Mouse (Mus musculus): Measurements from ENCODE around the gene Cdk2. TPM values are rescaled to one million over a fixed set of nuclear protein-coding genes. Genes with fewer than 3 reads are reported as not detected.
"Not testable (repeated sequence)": the region's sequence is repeated elsewhere in the genome, so short reads cannot be mapped to it uniquely, and the experiment has no call there.

Gene Cdk2
- polyA plus RNA-seq, 1 experiment from 2014 or later: 134 TPM

DNA sequence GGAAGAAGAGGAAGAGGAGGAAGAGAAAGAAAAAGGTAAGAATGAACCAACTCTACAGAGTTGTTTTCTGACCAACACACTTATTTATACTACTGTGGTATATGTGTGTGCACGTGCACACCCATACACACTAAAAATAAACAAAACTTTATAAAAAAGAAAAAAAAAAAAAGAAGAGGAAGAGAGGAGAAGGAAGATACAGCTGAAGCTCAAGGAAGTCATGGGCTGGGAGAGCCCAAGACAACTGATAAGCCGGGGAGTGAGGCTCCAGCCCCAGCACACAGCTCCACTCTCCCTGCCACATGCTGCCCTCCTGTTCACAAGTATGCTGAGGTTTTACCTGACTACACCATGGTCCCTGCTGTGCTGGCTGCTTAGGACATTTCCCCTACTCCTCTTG, 35.5 kb upstream of the Cdk2 start:
- Histone ChIP-seq H3K9me3 (no peaks in the 10 kb centered on the region), H3K4me3 (no peak overlapping the region), H3K27me3 (peaks cover 13% of the 10 kb centered on the region), H3K4me1 (peaks cover 22% of the 10 kb centered on the region), H3K27ac (no peak overlapping the region), H3K36me3 (peaks cover 3% of the 10 kb centered on the region; the same call in 1 of the 2 replicates), H3K4me2 (replicated peaks) (no peak overlapping the region), H3K9ac (no peak overlapping the region)
- WGBS: 63% methylated on average over 2 of the region's 2 CpGs
- ATAC-seq (ENCODE audit: low FRiP score, low read depth): no peak

DNA sequence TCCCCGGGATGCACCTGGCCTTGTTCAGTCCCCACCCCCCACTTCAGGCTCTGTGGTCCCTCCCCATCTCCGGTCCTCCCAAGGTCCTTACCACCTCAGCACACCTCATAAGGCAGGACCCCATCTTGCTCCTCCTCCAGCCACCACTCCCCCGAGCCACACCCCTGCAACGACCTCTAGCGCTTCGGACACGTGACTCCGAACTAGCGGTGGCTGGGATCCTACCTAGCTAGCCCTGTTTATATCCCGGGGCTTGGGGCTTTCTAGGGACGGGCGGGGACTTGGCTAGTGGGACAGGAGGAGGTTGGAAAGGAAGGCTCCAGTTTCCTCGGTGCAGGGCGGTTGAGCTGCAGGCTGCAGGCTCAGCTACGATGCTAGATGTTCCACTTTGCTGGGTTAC, 32.6 kb upstream of the Cdk2 start:
- H3K4me3 ChIP-seq: peak overlapping the region; percentile 23
- ATAC-seq (ENCODE audit: low FRiP score, low read depth): peak; percentile 71
- H3K27me3 ChIP-seq: peaks cover 4% of the 10 kb centered on the region
- peaks cover 4% of the 10 kb centered on the region for H3K4me1 ChIP-seq
- peak overlapping the region; percentile 43; the same call in 1 of the 2 replicates for H3K9ac ChIP-seq
- peak overlapping the region; percentile 57 for H3K4me2 ChIP-seq (replicated peaks)
- 2% methylated on average over 15 of the region's 15 CpGs for WGBS
- no peak overlapping the region for H3K27ac ChIP-seq
- H3K9me3 ChIP-seq: no peaks in the 10 kb centered on the region
- peaks cover 22% of the 10 kb centered on the region for H3K36me3 ChIP-seq

DNA sequence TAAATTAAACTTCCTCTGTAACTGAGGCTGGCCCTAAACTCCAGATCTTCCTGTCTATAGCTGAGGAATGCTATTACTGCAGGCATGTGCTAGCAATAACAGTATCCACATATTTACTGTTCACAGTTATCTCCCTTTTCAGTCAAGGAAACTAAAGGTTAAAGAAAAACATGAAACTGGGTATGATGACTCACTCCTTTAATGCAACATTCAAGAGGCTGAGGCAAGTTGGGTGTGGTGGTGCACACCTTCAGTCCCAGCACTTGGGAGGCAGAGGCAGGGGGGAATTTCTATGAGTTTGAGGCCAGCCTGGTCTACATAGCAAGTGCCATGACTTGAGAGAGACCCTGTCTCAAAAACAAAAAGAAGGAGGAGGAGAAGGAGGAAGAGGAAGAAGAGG, 27.2 kb upstream of the Cdk2 start:
- Histone ChIP-seq H3K4me1 (0 out of 2 replicates have a peak, but pooled peaks cover 3% of the 10 kb centered on the region), H3K9ac (no peak overlapping the region), H3K4me3 (no peak overlapping the region), H3K27ac (no peak overlapping the region), H3K4me2 (replicated peaks) (no peak overlapping the region), H3K36me3 (peaks cover 37% of the 10 kb centered on the region), H3K27me3 (no peaks in the 10 kb centered on the region), H3K9me3 (no peaks in the 10 kb centered on the region)
- no peak for ATAC-seq (ENCODE audit: low FRiP score, low read depth)

DNA sequence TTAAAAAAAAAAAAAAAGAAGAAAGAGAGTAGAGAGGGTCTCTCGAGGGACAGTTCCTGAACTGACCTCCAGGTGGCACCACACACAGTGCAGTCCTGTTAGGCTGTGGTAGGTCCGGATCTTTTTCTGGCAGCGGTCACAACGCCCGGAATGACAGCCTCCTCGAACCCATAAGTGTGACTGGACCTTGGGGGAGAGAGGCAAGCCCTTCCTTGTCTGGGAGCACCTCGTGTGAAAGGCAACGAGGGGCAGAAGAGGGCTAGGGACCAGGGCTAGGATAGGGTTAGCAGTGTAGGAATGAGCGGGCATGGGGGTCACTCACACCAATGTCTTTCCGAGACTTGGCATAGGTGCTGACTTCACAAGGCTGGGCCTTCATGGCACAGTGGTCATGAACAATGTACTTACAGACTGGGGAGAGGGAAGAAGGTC, 26.2 kb upstream of the Cdk2 start:
- ATAC-seq (ENCODE audit: low FRiP score, low read depth): peak; percentile 60; the same call in 1 of the 2 replicates
- Histone ChIP-seq H3K4me1 (0 out of 2 replicates have a peak, but pooled peaks cover 3% of the 10 kb centered on the region), H3K4me2 (replicated peaks) (no peak overlapping the region), H3K9ac (no peak overlapping the region), H3K9me3 (no peaks in the 10 kb centered on the region), H3K27ac (no peak overlapping the region), H3K36me3 (peaks cover 33% of the 10 kb centered on the region), H3K4me3 (no peak overlapping the region), H3K27me3 (no peaks in the 10 kb centered on the region)
- WGBS: 19% methylated on average over 10 of the region's 10 CpGs

DNA sequence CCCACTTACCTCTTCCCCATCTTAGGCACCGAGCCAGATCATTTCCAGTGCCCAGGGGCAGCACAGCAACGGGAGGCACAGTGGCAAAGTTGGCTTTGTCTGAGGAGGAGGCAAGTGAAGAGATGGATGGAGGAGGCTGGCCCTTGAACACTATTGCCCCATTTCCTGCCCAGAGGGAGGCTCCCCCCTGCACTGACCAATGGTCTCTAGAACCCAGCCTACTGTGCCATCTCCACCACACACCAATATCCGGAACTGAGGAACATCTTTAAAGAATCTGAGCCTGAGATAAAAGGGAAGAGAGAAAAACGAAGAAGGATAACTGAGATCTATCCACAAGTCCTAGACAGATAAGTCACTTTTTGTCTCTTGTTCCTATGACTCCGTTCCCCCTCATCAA, 23.2 kb upstream of the Cdk2 start:
- no peak overlapping the region for H3K4me2 ChIP-seq (replicated peaks)
- no peak overlapping the region for H3K27ac ChIP-seq
- no peak overlapping the region for H3K9ac ChIP-seq
- WGBS: 78% methylated on average over 5 of the region's 5 CpGs
- H3K4me3 ChIP-seq: no peak overlapping the region
- peaks cover 19% of the 10 kb centered on the region for H3K36me3 ChIP-seq
- H3K9me3 ChIP-seq: no peaks in the 10 kb centered on the region
- ATAC-seq (ENCODE audit: low FRiP score, low read depth): no peak
- H3K4me1 ChIP-seq: 0 out of 2 replicates have a peak, but pooled peaks cover 3% of the 10 kb centered on the region
- no peaks in the 10 kb centered on the region for H3K27me3 ChIP-seq

DNA sequence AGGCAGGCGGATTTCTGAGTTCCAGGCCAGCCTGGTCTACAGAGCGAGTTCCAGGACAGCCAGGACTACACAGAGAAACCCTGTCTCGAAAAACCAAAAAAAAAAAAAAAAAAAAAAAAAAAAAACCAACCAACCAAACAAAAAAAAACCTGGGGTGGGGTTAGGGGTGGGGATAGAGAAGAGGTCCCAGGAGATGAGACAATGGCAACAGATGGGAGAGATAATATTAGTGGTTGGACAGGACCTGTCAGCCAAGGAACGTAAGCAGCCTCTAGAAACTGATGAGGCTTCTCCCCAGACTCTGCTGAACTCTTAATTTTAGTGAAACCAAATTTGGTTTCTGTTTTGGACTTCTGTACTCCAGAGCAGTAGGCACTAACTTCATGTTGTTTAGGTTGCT, 20.6 kb upstream of the Cdk2 start:
- H3K4me3 ChIP-seq; H3K4me2 ChIP-seq (replicated peaks); ATAC-seq (ENCODE audit: low FRiP score, low read depth); H3K4me1 ChIP-seq; H3K9ac ChIP-seq; H3K27me3 ChIP-seq; H3K27ac ChIP-seq; H3K9me3 ChIP-seq: not testable (repeated sequence)
- WGBS: 96% methylated on average over 4 of the region's 4 CpGs
- H3K36me3 ChIP-seq: peaks cover 14% of the 10 kb centered on the region; the same call in 1 of the 2 replicates

DNA sequence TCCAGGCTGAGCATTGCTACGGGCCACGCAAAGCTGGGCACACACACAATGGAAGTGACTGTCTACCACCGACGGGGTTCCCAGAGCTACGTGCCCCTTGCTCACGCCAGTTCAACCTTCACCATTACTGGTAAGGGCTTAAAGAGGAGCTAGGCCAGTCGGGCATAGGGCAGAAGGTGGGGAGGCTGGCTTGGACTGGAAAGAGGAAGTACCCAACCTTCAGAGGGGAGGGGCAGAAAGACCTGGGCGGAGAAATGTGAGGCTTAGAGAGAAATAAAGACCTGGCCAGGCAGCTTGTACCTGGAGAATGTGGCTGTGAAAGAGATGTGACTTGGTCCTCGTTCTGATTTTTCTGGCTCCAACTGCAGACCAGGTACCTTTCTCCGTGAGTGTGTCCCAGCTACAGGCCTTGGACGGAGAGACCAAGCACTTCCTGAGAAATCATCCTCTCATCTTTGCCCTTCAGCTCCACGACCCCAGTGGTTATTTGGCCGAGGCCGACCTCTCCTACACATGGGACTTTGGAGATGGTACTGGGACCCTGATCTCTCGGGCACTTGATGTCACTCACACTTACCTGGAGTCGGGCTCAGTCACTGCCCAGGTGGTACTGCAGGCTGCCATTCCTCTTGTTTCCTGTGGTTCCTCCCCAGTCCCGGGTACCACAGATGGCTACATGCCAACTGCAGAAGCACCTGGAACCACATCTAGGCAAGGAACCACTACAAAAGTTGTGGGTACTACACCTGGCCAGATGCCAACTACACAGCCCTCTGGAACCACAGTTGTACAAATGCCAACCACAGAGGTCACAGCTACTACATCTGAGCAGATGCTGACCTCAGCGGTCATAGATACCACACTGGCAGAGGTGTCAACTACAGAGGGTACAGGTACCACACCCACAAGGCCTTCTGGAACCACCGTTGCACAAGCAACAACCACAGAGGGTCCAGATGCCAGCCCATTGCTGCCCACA, 11.0 kb upstream of the Cdk2 start:
- Histone ChIP-seq H3K36me3 (no peaks in the 10 kb centered on the region), H3K4me1 (no peaks in the 10 kb centered on the region), H3K4me2 (replicated peaks) (no peak overlapping the region), H3K9ac (no peak overlapping the region), H3K27me3 (no peaks in the 10 kb centered on the region), H3K27ac (no peak overlapping the region), H3K9me3 (no peaks in the 10 kb centered on the region), H3K4me3 (no peak overlapping the region)
- no peak for ATAC-seq (ENCODE audit: low FRiP score, low read depth)
- 86% methylated on average over 19 of the region's 19 CpGs for WGBS

DNA sequence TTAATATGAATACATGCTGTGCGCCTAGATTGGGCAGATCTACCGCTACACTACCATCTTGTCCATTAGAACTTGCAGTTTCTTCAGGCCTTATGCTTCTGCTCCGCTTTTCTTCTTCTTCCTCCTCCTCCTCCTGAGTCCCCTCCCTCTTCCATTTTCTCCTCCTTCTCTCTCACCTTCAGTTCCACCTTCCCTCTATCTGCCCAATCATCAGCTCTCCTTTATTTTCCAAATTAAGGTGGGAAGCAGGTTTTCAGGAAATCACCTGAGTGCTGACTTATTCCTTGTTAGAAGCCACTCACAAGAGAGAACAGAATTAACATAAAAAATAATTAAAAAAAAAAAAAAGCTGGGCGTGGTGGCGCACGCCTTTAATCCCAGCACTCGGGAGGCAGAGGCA, 6.5 kb upstream of the Cdk2 start:
- H3K9ac ChIP-seq; H3K4me2 ChIP-seq (replicated peaks); H3K9me3 ChIP-seq; H3K36me3 ChIP-seq; H3K4me3 ChIP-seq; H3K27ac ChIP-seq; ATAC-seq (ENCODE audit: low FRiP score, low read depth); H3K27me3 ChIP-seq; H3K4me1 ChIP-seq: not testable (repeated sequence)
- WGBS: 93% methylated on average over 7 of the region's 7 CpGs

DNA sequence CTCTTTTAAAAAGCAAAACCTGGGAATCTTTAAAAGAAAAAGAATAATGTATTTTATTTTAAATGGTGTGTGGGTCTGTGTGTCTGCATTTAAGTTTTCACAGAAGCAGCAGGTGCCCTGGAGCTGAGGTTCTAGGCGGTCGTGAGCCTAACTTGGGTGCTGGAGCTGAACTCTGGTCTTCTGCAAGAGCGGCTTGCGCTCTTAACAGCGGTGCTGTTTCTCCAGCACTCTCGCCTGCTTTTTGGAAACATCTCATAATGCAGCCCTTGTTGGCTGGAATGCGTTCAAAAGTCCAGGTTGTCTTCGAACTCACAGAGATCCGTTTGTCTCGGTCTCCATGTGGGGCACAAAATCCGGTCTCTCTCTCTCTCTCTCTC, 474 bp upstream of the Cdk2 start:
- peak; percentile 2; the same call in 1 of the 2 replicates for ATAC-seq (ENCODE audit: low FRiP score, low read depth)
- Histone ChIP-seq H3K9ac (peak overlapping the region; percentile 37), H3K36me3 (peaks cover 29% of the 10 kb centered on the region), H3K4me1 (peaks cover 25% of the 10 kb centered on the region), H3K27me3 (no peaks in the 10 kb centered on the region), H3K4me3 (peak overlapping the region; percentile 65), H3K27ac (peak overlapping the region; percentile 66), H3K9me3 (no peaks in the 10 kb centered on the region), H3K4me2 (replicated peaks) (peak overlapping the region; percentile 91)
- WGBS: 7% methylated on average over 11 of the region's 11 CpGs

DNA sequence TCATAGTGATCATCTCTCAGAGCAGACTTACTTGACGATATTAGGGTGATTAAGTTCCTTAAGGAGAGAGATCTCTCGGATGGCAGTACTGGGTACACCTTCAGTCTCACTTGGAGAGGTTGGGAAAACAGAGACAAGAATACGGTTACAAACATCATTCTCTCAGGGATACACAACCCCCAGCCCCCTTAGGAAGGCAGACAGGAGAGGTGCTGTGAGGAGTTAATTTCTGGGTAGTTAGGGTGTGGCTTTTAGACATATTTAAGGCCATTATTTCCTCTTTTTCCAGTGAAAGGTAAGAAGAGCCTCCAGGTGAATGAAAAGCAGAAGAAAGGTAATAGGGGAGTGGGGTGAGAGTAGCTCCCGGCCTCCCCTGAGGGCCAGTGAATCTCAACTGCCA, 936 bp downstream of the Cdk2 start, which contains the start of gene Pmel:
TSS of gene Pmel (plus strand) at position 301 of the 400 bp plus-strand sequence.
- Histone ChIP-seq H3K4me2 (replicated peaks) (peak within 1 kb of the TSS; percentile 91), H3K4me1 (peaks cover 25% of the 10 kb centered on the region), H3K27me3 (no peaks in the 10 kb centered on the region), H3K9ac (peak within 1 kb of the TSS; percentile 82), H3K4me3 (peak within 1 kb of the TSS; percentile 65), H3K36me3 (peaks cover 43% of the 10 kb centered on the region), H3K9me3 (no peaks in the 10 kb centered on the region), H3K27ac (peak within 1 kb of the TSS; percentile 97)
- ATAC-seq (ENCODE audit: low FRiP score, low read depth): no peak
- 11% methylated on average over 4 of the region's 4 CpGs for WGBS

DNA sequence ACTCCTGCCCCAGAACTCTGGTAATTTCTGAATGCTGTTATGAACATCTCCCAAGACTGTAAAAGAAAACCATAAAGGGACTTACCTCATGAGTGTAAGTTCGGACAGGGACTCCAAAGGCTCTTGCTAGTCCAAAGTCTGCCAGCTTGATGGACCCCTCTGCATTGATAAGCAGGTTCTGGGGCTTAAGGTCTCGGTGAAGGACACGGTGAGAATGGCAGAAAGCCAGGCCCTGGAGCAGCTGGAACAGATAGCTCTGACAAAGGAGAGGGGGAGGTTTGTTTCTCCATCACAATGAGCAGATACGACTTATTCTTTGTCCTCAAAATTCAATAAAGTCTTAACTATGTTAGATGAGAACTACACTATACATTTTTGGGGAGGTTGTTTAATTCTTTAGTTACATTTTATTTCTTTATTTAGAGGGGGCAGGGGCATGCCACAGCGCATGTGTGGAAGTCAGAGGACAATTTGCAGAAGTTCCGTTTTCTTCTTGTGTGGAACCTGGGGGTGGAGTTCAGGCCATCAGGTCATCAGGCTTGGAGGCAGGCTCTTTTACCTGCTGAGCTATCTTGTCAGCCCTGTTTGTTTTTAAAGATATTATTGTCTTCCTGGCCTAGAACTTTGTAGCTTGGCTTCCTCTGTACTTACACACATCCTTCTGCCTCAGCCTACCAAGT, 2.4 kb downstream of the Cdk2 start:
- no peak overlapping the region for H3K4me3 ChIP-seq
- H3K27ac ChIP-seq: peak overlapping the region; percentile 10; the same call in 1 of the 2 replicates
- 85% methylated on average over 6 of the region's 6 CpGs for WGBS
- ATAC-seq (ENCODE audit: low FRiP score, low read depth): no peak
- H3K9ac ChIP-seq: no peak overlapping the region
- H3K36me3 ChIP-seq: peaks cover 54% of the 10 kb centered on the region
- no peak overlapping the region; the same call in 1 of the 2 replicates for H3K4me2 ChIP-seq (replicated peaks)
- peaks cover 25% of the 10 kb centered on the region for H3K4me1 ChIP-seq
- H3K9me3 ChIP-seq: no peaks in the 10 kb centered on the region
- H3K27me3 ChIP-seq: no peaks in the 10 kb centered on the region

DNA sequence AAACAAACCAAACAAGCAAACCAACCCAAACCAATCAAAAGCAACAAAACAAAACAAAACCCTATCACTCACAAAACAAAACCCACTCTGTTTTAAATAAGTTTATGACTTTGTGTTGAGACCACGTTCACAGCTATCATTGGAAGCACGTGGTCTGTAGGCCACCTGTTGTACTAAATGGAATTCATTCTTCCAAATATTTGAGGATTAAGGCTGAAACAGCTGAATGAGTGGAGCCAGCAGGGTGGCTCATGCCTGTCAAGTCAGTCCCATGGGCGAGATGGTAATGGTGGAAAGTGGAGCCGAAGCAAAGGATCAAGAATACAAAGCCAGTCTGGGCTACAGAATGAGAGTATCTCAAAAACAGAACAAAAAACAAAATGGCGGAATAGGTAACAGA, 4.1 kb downstream of the Cdk2 start:
- H3K9me3 ChIP-seq: no peaks in the 10 kb centered on the region
- H3K27ac ChIP-seq: no peak overlapping the region
- no peak overlapping the region for H3K4me2 ChIP-seq (replicated peaks)
- no peaks in the 10 kb centered on the region for H3K27me3 ChIP-seq
- H3K4me1 ChIP-seq: peaks cover 21% of the 10 kb centered on the region
- 84% methylated on average over 5 of the region's 5 CpGs for WGBS
- H3K4me3 ChIP-seq: no peak overlapping the region
- ATAC-seq (ENCODE audit: low FRiP score, low read depth): no peak
- H3K36me3 ChIP-seq: peaks cover 56% of the 10 kb centered on the region
- H3K9ac ChIP-seq: no peak overlapping the region

Measured in limb, embryonic 13.5 days (tissue).